In the genomic region with DNA sequence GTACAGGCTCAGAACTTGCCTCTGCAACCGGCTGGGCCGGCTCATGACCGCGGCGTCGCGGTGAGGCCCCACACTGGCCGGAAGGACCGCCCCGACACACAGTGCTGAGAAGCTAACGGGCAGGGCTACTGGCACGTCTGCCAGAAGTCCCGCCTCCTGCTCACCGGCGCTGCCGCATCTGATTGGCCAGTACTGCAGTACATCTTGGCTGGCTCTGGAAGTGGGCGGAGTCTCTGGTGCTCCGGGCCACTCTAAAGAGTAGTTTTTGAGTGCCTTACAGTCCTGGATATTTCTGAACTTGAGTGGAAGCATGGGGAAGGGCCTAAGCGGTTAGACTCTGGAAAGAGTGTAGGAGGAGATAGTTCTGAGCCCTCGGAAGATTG, we compare ENCODE assay signal across 8 mouse cellular contexts. TPM values are rescaled to one million over a fixed set of nuclear protein-coding genes. Genes with fewer than 3 reads are reported as not detected.
DNase-seq lines count a peak whose midpoint lies in the region; ATAC-seq and TF ChIP-seq lines count a peak whose summit lies in the region.

No protein-coding gene starts in this region.

- H3K4me3 ChIP-seq in G1E (ENCODE audit: low read depth, low read length), result peak overlapping the region; percentile 89
- H3K4me3 ChIP-seq in forebrain, embryonic 16.5 days (replicated peaks; ENCODE audit: low read length), result peak overlapping the region; percentile 90
- peak overlapping the region; percentile 85 for H3K4me3 ChIP-seq in lung, embryonic 15.5 days

- H3K9me3 ChIP-seq in G1E (replicated peaks), result 0 out of 2 replicates have a peak, but pooled peaks cover 3% of the 10 kb centered on the region
- H3K9me3 ChIP-seq in forebrain, embryonic 16.5 days (ENCODE audit: control insufficient read depth, low read length), result 0 out of 2 replicates have a peak, but pooled peaks cover 2% of the 10 kb centered on the region
- H3K9me3 ChIP-seq in lung, embryonic 15.5 days, result no peaks in the 10 kb centered on the region

- H3K4me1 ChIP-seq in G1E (ENCODE audit: insufficient read depth, low read depth, low read length), result peaks cover 39% of the 10 kb centered on the region
- peaks cover 16% of the 10 kb centered on the region for H3K4me1 ChIP-seq in forebrain, embryonic 16.5 days (replicated peaks; ENCODE audit: control insufficient read depth, insufficient read depth, low read length)
- peaks cover 18% of the 10 kb centered on the region for H3K4me1 ChIP-seq in lung, embryonic 15.5 days

- WGBS in forebrain, embryonic 16.5 days, result 0% methylated on average over 20 of the region's 20 CpGs
- WGBS in lung, embryonic 15.5 days, result under 1% methylated on average over 20 of the region's 20 CpGs

- peak overlapping the region; percentile 66 for H3K4me2 ChIP-seq in forebrain, embryonic 16.5 days (ENCODE audit: low read length)
- H3K4me2 ChIP-seq in lung, embryonic 15.5 days, result peak overlapping the region; percentile 78

- peak overlapping the region; percentile 87 for H3K9ac ChIP-seq in forebrain, embryonic 16.5 days (replicated peaks; ENCODE audit: low read depth, low read length)
- H3K9ac ChIP-seq in lung, embryonic 15.5 days, result peak overlapping the region; percentile 85

- DNase-seq in G1E (ENCODE audit: low spot score), result peak; percentile 97
- peak; percentile 97 to 99 for DNase-seq in cerebellum, adult 18-20 months
- peak; percentile 98 for DNase-seq in heart, postnatal 4 days
- peak; percentile 97 for DNase-seq in layer of hippocampus, adult 8-10 months (ENCODE audit: low spot score in 2 of 2)
- peak; percentile 98 for DNase-seq in ovary, adult 18-20 months (ENCODE audit: low spot score)
- DNase-seq in thymus, postnatal 0 days (ENCODE audit: low spot score), result peak; percentile 95

- H3K27me3 ChIP-seq in G1E (ENCODE audit: insufficient read depth, low read length), result peaks cover 3% of the 10 kb centered on the region
- no peaks in the 10 kb centered on the region for H3K27me3 ChIP-seq in forebrain, embryonic 16.5 days (replicated peaks; ENCODE audit: control insufficient read depth, insufficient read depth, low read length)
- no peaks in the 10 kb centered on the region for H3K27me3 ChIP-seq in lung, embryonic 15.5 days

- H3K27ac ChIP-seq in forebrain, embryonic 16.5 days (ENCODE audit: low read length), result peak overlapping the region; percentile 86
- peak overlapping the region; percentile 90 for H3K27ac ChIP-seq in lung, embryonic 15.5 days

- H3K36me3 ChIP-seq in G1E (replicated peaks), result peaks cover 11% of the 10 kb centered on the region
- no peaks in the 10 kb centered on the region for H3K36me3 ChIP-seq in forebrain, embryonic 16.5 days (ENCODE audit: control insufficient read depth, insufficient read depth)
- H3K36me3 ChIP-seq in lung, embryonic 15.5 days, result no peaks in the 10 kb centered on the region

- TF ChIP-seq CTCF in G1E (IDR thresholded peaks at IDR 0.05; ENCODE audit: low read depth, low read length), result no peak

- ATAC-seq in G1E (ENCODE audit: extremely low read depth, insufficient number of reproducible peaks, low FRiP score, poor library complexity, severe bottlenecking), result peak; percentile 96
- ATAC-seq in forebrain, embryonic 16.5 days, result peak; percentile 99
- peak; percentile 98 for ATAC-seq in lung, embryonic 15.5 days (ENCODE audit: borderline replicate concordance, extremely low read depth, low FRiP score, low TSS enrichment)

RNA-seq across cellular contexts. Expression of gene E130208F15Rik, which starts 0.7 kb away (rescaled TPM):
- total RNA-seq in G1E (2014; fragmentation: Nextera tagmentation), result 1.3 and 1.6 TPM in 2 replicates
- total RNA-seq in G1E (2017), result 2.3 and 2.4 TPM in 2 replicates
- 0.49 and 0.85 TPM in 2 replicates for polyA plus RNA-seq in G1E (2012)
- polyA plus RNA-seq in forebrain, embryonic 16.5 days (2015; fragmentation: Nextera tagmentation; extraction: Ambion mirVana), result not detected in 2 replicates
- total RNA-seq in heart, postnatal 4 days (2021), result under 1 TPM; 0.70 to 0.91 TPM
- total RNA-seq in layer of hippocampus, adult 8-10 months (2022), result under 1 TPM; 0.53 to 0.82 (median 0.66) TPM
- polyA plus RNA-seq in lung, embryonic 15.5 days (2015; fragmentation: Nextera tagmentation; extraction: Ambion mirVana), result 1.9 TPM in 1 of 2 replicates, not detected in the other
- polyA plus RNA-seq in thymus, postnatal 0 days (2015; fragmentation: Nextera tagmentation; extraction: Ambion mirVana), result 0.68 and 2.0 TPM in 2 replicates

RNA-seq across cellular contexts. Expression of gene Sdhaf1, which starts 1.4 kb away (rescaled TPM):
- total RNA-seq in G1E (2014; fragmentation: Nextera tagmentation) (4.1 and 4.3 TPM in 2 replicates), G1E (2017) (8.9 and 11.4 TPM in 2 replicates)
- polyA plus RNA-seq in G1E (2012), result 9.2 and 11.7 TPM in 2 replicates
- 18.0 and 19.3 TPM in 2 replicates for polyA plus RNA-seq in forebrain, embryonic 16.5 days (2015; fragmentation: Nextera tagmentation; extraction: Ambion mirVana)
- 10 to 100 TPM; 15.5 to 16.6 TPM for total RNA-seq in heart, postnatal 4 days (2021)
- total RNA-seq in layer of hippocampus, adult 8-10 months (2022), result 1 to 10 TPM; 6.7 to 9.9 (median 8.4) TPM
- 18.2 and 19.5 TPM in 2 replicates for polyA plus RNA-seq in lung, embryonic 15.5 days (2015; fragmentation: Nextera tagmentation; extraction: Ambion mirVana)
- polyA plus RNA-seq in thymus, postnatal 0 days (2015; fragmentation: Nextera tagmentation; extraction: Ambion mirVana), result 19.0 and 22.7 TPM in 2 replicates

RNA-seq across cellular contexts. Expression of gene Syne4, which starts 7.7 kb away (rescaled TPM):
- total RNA-seq in G1E (2014; fragmentation: Nextera tagmentation) (2.1 and 5.4 TPM in 2 replicates), G1E (2017) (1.0 and 2.6 TPM in 2 replicates)
- polyA plus RNA-seq in G1E (2012), result 2.8 and 4.0 TPM in 2 replicates
- polyA plus RNA-seq in forebrain, embryonic 16.5 days (2015; fragmentation: Nextera tagmentation; extraction: Ambion mirVana), result 8.5 and 11.7 TPM in 2 replicates
- total RNA-seq in heart, postnatal 4 days (2021), result 1 to 10 TPM; 1.3 to 3.2 TPM
- total RNA-seq in layer of hippocampus, adult 8-10 months (2022), result 10 to 100 TPM in 3 of 4 experiments, 1 to 10 TPM in 1; 9.6 to 21.2 (median 15.0) TPM
- 25.1 and 29.5 TPM in 2 replicates for polyA plus RNA-seq in lung, embryonic 15.5 days (2015; fragmentation: Nextera tagmentation; extraction: Ambion mirVana)
- polyA plus RNA-seq in thymus, postnatal 0 days (2015; fragmentation: Nextera tagmentation; extraction: Ambion mirVana), result 7.6 and 9.5 TPM in 2 replicates

RNA-seq across cellular contexts. Expression of gene Alkbh6, which starts 13.8 kb away (rescaled TPM):
- 17.2 and 22.1 TPM in 2 replicates for total RNA-seq in G1E (2014; fragmentation: Nextera tagmentation)
- total RNA-seq in G1E (2017), result 18.5 and 24.1 TPM in 2 replicates
- 44.2 and 52.2 TPM in 2 replicates for polyA plus RNA-seq in G1E (2012)
- polyA plus RNA-seq in forebrain, embryonic 16.5 days (2015; fragmentation: Nextera tagmentation; extraction: Ambion mirVana), result 93.6 and 104 TPM in 2 replicates
- 10 to 100 TPM; 29.4 to 30.8 TPM for total RNA-seq in heart, postnatal 4 days (2021)
- 10 to 100 TPM; 52.8 to 69.5 (median 65.3) TPM for total RNA-seq in layer of hippocampus, adult 8-10 months (2022)
- 76.6 and 78.7 TPM in 2 replicates for polyA plus RNA-seq in lung, embryonic 15.5 days (2015; fragmentation: Nextera tagmentation; extraction: Ambion mirVana)
- 71.3 and 71.8 TPM in 2 replicates for polyA plus RNA-seq in thymus, postnatal 0 days (2015; fragmentation: Nextera tagmentation; extraction: Ambion mirVana)

RNA-seq across cellular contexts. Expression of gene Clip3, which starts 30.7 kb away (rescaled TPM):
- total RNA-seq in G1E (2014; fragmentation: Nextera tagmentation), result not detected in 2 replicates
- total RNA-seq in G1E (2017), result 0.33 TPM in 1 of 2 replicates, not detected in the other
- polyA plus RNA-seq in G1E (2012), result not detected in 2 replicates
- 129 and 145 TPM in 2 replicates for polyA plus RNA-seq in forebrain, embryonic 16.5 days (2015; fragmentation: Nextera tagmentation; extraction: Ambion mirVana)
- total RNA-seq in heart, postnatal 4 days (2021), result 10 to 100 TPM; 10.1 to 12.8 TPM
- 100 to 1,000 TPM; 351 to 448 (median 412) TPM for total RNA-seq in layer of hippocampus, adult 8-10 months (2022)
- polyA plus RNA-seq in lung, embryonic 15.5 days (2015; fragmentation: Nextera tagmentation; extraction: Ambion mirVana), result 18.6 and 18.8 TPM in 2 replicates
- 1.2 and 1.9 TPM in 2 replicates for polyA plus RNA-seq in thymus, postnatal 0 days (2015; fragmentation: Nextera tagmentation; extraction: Ambion mirVana)

Comparison
In these comparisons a context has a peak if more than half of its experiments do, and no peak if none do; other contexts are left out.
1. Peak in every context shown above with its lines: DNase-seq, ATAC-seq, H3K4me3 ChIP-seq and H3K27ac ChIP-seq.